Mouse (Mus musculus): ENCODE measurements around the gene Fnbp1. TPM values are rescaled to one million over a fixed set of nuclear protein-coding genes. Genes with fewer than 3 reads are reported as not detected.

Gene Fnbp1
- total RNA-seq, 2 experiments from 2014 or later: 75.3 to 77.3 TPM

GRCm38 (mm10) chr2:30995432-30995996 lies 146.3 kb downstream of the Fnbp1 start:
- intact Hi-C loops (cut with DNase I): no loop called here
- DNase-seq: no peak

GRCm38 (mm10) chr2:30994853-30995252 lies 147.0 kb downstream of the Fnbp1 start:
- no peak for DNase-seq
- intact Hi-C loops (cut with DNase I): no loop called here

- DNase-seq: no peak
- intact Hi-C loops (cut with DNase I): no loop called here
Measured at GRCm38 (mm10) chr2:30990221-30990620, 151.6 kb downstream of the Fnbp1 start.

DNA sequence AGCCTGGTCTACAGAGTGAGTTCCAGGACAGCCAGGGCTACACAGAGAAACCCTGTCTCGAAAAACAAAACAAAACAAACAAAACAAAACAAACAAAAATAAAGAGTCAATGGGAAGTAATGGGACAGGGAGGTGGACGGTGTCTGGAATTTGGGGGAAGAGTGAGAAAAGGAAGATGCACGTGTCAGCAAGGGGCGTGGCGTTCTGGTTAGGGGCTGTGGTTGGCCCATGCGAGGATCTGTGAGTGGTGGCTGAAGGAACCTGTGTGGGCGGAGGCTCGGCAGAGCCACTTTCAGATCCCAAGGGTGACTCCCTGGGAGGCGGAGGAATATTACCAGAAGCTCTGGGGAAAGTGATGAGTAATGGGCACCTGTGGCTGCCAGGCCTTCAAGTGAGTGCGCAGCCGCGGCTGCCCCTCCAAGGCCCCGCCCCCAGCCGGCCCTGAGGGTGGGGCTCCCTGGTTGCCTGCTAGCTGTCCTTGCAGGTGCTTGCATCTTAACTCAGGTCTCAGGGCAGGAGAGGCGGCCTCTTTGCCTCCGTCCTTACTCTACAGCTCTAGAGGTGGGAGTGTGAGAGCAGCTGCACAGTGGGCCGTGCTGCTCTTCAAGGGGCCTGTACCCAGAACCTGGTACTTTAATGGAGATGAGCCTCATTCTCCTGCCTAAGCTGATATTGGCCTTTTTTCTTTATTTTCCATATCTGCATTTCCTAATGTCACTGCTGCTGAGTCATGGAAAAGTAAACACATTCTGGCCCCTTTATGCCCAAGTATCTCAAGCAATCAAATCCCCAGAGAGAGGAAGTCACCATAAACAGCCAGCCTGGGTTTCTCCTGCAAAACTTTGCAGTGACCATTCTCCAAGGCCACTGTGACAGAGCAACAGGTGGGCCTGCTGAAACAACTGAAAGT lies 156.4 kb downstream of the Fnbp1 start:
- no peak for DNase-seq
- intact Hi-C loops (cut with DNase I): no loop called here

DNA sequence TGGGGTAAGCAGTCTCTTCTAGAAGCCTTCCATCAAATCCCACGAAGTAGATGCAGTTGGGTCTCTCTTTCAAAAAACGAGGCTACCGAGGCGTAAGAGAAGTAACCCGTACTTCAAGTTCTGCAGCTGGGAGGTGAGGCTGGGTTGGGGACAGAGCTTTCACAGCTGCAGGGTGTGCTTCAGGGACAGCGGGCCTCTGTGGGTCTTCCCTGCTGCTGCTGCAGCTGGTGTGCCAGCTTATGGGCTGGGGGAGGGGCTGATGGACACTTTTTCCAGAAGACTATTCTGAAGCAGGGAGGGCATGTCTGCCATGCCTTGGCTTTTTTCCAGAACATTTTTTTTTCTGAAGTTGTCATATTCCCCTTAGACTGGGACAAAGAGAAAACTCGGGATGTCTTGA lies 158.8 kb downstream of the Fnbp1 start:
- peak; percentile 28 for DNase-seq
- intact Hi-C loops (cut with DNase I): no loop called here

- DNase-seq: peak; percentile 100
- intact Hi-C loops (cut with DNase I): no loop called here
Measured at GRCm38 (mm10) chr2:30981790-30982513, 159.9 kb downstream of the Fnbp1 start, which contains the start of the genes BC005624 and Usp20. BC005624 (minus strand) TSS chr2:30982201. Usp20 (plus strand) TSS chr2:30982279.

Other genes with a start within 250 kb of the Fnbp1 start
- gene Ptges, start 212.1 kb downstream of the Fnbp1 start, total RNA-seq (2021): 1 to 10 TPM; 4.9 to 6.9 TPM
- gene Tor1b, start 189.0 kb downstream of the Fnbp1 start, total RNA-seq (2021): 10 to 100 TPM; 28.5 to 28.9 TPM
- gene Tor1a, start 174.1 kb downstream of the Fnbp1 start, total RNA-seq (2021): 10 to 100 TPM; 44.7 to 48.7 TPM
- 10 to 100 TPM; 52.1 to 55.8 TPM for gene BC005624, start 159.8 kb downstream of the Fnbp1 start, total RNA-seq (2021)
- 10 to 100 TPM; 54.7 to 61.3 TPM for gene Usp20, start 159.7 kb downstream of the Fnbp1 start, total RNA-seq (2021)
- 10 to 100 TPM; 59.0 to 59.8 TPM for gene Gpr107, start 10.3 kb upstream of the Fnbp1 start, total RNA-seq (2021)
- 100 to 1,000 TPM; 161 to 162 TPM for gene Ncs1, start 103.8 kb upstream of the Fnbp1 start, total RNA-seq (2021)
- gene Hmcn2, start 172.4 kb upstream of the Fnbp1 start, total RNA-seq (2021): under 1 TPM; 0.42 to 0.72 TPM

Data from left cerebral cortex, postnatal 4 days (tissue).